Mouse (Mus musculus) megakaryocyte, embryonic 14.5 days (primary cell): ENCODE measurements around the gene Rxfp2.

Source experiments
- FLI1 ChIP-seq: IDR thresholded peaks from 2 replicates; pipeline ENCODE4 v1.6.1; 2012; ENCODE audit warnings: low read length, inconsistent platforms, mixed read lengths
- GATA1 ChIP-seq: IDR thresholded peaks from 3 replicates; pipeline ENCODE4 v1.6.1; 2012; ENCODE audit warnings: mixed read lengths, low read length, inconsistent platforms, borderline replicate concordance

GRCm38 (mm10) chr5:150118124-150118454, 99.6 kb downstream of the Rxfp2 start:
- no peak for TF ChIP-seq GATA1
- no peak for TF ChIP-seq FLI1
